Mouse (Mus musculus) fat pad, adult 2 months (tissue): Measurements from ENCODE around the gene Yif1a.

Experiments
- DNase-seq: peaks from one replicate; pipeline ENCODE4 v3.0.0-alpha.2; 2011; ENCODE audit warnings: low read depth, low spot score; ENCODE audit errors: extremely low read depth

The Yif1a gene

DNA sequence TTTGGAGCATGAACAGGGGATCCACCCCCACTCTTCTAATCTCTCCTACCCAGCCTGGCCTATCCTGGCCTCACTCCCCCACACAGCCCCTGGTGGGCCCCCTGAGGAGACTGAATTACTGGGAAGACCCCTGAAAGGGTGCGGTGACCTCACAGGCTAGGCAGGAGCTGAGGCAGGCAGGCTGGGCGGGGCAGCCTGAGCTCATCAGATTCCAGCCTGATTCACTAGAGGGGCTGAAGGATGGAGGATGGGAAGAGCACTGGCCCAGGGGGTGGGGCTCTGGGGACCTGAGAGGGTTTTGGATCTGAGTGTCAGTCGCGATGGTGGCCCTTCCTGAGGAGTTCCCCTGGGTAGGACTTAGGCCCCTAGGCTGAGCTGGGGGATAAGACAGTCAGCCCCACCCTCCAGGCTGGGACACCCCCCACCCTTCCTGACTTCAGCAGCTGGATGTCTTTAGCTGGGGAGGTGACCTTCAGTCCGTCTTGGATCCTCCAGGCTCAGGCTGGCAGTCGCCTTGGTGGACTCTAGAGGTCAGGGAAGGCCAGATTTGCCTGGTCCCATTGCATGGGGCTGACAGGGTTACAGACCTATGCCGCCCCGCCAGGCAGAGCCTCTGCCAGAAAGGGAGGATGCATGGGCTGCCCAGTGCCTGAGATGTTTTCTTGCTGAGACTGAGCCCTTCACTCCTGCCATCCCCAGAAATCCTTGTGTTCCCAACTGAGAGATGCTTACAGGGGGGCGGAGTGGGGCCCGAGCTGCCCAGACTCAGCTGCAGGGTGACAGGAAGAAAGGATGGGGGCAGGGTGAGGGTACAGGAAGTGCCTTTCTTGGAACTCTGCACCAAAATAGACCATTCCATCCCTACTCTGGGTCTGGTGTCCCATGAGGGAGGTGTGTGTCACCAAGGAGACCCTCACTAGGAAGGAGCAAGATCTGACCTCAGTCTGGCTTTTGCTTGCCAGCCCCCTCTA, 29.3 kb upstream of the Yif1a start:
- no peak for DNase-seq

DNA sequence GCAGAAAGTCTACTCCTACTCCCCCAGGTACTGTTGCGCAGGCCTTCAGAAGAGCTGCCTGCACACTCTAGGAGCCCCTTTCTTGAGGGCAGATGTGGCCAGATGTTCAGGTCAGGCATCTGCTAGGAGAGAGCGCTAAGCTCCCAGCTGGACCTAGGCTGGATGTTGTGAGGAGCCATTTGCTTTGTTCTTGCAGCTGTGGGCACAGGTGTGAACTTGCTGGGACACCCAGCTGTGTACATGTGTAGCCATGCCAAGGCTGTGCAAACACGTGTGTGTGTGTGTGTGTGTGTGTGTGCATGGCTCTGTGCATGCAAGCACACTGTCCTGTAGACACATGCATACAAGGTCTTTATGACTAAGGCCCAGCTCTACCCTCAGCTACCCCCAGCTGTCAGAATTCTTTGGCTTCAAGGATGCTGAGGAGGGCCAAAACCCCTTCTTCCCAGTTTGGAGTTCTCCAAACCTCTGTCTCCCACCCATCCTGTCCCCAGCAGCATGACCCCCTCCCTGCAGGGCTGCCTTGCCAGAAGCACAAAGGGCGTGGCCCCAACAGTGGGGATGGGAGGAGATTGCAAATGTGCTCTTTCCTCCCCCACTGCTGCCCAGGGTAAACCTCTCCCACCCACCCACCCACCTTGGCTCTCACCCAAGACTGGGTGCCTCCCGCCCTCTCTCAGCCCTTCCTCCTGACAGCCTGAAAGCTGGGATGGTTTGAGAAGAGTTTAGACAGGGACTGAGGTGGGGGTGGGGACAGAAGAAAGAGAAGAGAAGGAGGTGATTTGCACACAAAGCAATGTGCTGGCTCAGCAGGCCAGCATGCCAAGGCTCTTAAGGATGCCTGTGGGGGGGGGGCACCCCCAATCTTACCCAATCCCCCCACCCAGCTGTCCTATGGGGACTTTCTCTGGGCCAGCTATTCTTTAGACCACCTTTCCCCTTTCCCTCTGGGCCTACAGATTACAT, 27.7 kb upstream of the Yif1a start:
- DNase-seq: no peak

DNA sequence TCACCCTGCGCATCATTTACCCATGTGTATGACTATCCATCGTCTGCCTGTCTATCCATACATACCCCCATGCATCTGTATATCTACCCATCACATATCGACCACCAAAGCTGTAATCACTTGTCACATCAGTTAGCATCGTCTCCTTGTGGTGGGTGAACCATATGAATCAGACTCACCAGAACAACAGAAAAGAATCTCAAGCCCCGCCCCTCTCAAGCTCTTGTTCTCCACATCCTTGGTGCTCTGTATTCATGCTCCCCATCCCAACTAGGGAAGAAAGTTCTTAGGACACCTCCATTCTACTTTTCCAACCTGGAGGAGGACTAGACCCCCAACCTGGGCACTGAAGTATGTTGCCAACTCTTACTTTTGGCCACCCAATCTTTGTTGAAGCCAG, 26.3 kb upstream of the Yif1a start:
- DNase-seq: no peak

DNA sequence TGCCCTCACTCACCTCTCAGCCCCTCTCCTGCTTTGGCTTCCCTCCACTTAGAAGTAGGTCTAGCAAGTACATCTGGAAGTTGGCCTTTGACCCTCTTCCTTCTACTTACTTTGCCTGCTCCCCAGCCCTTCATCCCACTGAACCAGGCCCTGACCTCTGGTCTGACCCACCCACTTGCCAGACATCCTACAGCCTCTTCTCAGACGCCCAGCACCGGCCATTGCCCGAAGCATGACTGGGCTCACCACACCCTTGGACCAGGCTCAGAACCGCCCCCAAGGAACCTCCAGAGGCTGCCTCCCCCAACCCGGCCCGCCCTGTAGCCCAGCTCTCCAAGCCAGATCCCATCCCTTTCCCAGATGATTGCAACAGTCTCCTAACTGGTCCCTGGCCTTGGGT, 25.9 kb upstream of the Yif1a start:
- no peak for DNase-seq

DNA sequence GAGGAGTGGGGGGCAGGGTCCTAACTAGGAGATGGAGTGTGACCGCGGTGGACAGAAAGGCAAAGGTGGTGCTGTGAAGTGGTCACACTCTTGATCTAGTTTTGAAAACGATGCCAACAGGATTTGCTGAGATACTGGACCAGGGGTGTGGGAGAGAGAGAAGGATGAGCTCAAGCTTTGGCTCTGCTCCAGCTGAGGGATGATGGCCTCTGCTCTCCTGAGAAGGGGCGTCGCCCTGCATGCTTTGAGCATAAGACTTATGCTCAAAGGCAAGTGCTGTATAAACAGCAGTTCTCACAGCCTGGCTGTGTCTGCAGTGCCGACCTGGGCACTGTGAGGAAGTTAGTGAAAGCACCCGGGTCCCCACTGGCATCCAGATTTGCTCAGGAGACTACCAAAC, 23.2 kb upstream of the Yif1a start:
- DNase-seq: no peak

DNA sequence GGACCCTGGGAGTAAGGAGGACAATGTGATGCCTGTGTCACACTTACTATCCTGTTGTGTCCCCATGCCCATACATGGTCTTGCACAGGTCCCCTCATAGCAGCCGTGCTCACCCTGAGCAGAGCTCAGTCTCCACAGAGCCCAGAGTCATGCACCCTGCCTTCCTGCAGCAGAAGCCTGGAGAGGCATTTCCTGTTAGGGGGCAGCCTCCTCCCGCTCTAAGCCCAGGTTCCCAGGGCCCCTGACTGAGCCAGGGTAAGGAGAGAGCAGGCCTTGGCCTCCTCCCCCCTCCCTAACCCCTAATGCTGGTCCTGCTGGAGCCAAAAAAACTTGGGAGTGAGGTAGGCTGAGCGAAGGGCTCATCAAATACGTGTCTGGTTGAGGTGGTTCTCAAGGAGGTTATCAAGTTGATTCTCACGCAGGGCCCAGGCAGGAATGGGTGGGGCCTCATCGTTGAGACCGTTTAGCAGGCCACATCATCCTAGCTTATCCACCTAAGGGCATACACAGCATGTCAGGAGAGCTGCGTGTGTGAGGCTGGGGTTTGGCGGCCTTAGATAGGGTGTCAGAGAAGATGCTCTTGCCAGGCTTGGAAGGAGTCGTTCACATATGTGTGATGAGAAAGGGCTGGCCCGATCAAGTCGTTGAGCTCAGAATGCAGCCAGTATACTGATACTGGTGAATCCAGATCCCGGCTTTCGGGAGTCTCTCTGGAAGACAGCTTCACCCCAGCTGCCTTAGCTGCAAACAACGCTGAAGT, 21.1 kb upstream of the Yif1a start:
- no peak for DNase-seq

DNA sequence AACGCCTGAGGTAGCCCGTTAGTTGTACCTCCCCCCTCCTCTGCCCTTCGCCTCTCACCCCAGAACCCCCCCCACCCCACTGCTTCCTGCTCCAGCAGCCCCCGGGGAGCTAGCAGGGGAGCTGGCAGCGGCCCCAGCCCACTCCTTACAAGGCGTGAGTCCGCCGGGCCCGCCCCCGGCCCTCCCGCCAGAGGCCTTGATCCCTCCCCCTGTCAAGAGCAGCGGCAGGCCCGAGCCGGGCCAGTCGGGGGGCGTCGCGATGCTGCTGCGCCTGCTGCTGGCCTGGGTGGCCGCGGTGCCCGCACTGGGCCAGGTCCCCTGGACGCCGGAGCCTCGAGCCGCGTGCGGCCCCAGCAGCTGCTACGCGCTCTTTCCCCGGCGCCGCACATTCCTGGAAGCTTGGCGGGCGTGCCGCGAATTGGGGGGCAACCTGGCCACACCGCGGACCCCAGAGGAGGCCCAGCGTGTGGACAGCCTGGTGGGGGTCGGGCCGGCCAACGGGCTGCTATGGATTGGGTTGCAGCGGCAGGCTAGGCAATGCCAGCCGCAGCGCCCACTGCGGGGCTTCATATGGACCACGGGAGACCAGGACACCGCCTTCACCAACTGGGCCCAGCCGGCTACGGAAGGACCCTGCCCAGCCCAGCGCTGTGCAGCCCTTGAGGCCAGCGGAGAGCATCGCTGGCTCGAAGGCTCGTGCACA, 20.3 kb upstream of the Yif1a start, which contains the start of gene Cd248:
Gene Cd248 (plus strand): TSS at position 212 of the 703 bp plus-strand sequence.
- DNase-seq: no peak

DNA sequence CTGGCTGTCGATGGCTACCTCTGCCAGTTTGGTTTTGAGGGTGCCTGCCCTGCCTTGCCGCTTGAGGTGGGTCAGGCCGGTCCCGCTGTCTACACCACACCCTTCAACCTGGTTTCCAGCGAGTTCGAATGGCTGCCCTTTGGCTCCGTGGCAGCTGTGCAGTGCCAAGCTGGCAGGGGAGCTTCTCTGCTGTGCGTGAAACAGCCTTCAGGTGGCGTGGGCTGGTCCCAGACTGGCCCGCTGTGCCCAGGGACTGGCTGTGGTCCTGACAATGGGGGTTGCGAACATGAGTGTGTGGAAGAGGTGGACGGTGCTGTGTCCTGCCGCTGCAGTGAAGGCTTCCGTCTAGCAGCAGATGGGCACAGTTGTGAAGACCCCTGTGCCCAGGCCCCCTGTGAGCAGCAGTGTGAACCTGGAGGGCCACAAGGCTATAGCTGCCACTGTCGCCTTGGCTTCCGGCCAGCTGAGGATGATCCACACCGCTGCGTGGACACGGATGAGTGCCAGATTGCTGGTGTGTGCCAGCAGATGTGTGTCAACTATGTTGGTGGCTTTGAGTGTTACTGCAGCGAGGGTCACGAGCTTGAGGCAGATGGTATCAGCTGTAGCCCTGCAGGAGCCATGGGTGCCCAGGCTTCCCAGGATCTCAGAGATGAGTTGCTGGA, 19.6 kb upstream of the Yif1a start:
- DNase-seq: no peak

DNA sequence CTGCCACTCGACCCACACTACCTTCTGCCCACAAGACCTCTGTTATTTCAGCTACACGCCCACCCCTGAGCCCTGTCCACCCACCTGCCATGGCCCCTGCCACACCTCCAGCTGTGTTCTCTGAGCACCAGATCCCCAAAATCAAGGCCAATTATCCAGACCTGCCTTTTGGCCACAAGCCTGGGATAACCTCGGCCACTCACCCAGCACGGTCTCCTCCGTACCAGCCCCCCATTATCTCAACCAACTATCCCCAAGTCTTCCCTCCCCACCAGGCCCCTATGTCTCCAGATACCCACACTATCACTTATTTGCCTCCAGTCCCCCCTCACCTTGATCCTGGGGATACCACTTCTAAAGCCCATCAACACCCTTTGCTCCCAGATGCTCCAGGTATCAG, 18.9 kb upstream of the Yif1a start:
- DNase-seq: no peak

DNA sequence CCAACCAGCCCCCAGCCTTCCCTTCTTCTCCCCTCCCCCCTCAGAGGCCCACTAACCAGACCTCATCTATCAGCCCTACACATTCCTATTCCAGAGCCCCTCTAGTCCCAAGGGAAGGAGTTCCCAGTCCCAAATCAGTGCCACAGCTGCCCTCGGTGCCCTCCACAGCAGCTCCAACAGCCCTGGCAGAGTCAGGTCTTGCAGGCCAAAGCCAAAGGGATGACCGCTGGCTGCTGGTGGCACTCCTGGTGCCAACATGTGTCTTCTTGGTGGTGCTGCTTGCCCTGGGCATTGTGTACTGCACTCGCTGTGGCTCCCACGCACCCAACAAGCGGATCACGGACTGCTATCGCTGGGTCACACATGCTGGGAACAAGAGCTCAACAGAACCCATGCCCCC, 18.4 kb upstream of the Yif1a start:
- DNase-seq: no peak

DNA sequence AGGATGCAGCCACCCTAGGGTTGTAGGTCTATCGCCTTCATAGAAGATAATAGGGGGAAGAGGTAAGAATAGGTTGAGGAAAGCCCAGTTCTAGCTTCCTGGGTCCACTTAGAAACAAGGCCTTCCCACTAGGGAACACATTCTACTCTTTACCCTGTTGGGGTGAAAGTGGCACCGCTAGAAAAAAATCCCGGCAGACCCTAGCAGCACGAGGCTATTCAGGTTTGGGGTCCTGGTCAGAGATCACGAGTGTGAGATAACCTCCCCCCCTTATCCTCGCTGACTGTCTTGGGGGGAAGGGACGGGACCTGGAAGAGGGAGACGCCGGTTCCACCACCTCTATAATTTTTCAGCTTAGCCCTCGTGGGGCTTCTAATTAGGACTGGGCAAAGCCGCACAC, 17.3 kb upstream of the Yif1a start:
- no peak for DNase-seq

DNA sequence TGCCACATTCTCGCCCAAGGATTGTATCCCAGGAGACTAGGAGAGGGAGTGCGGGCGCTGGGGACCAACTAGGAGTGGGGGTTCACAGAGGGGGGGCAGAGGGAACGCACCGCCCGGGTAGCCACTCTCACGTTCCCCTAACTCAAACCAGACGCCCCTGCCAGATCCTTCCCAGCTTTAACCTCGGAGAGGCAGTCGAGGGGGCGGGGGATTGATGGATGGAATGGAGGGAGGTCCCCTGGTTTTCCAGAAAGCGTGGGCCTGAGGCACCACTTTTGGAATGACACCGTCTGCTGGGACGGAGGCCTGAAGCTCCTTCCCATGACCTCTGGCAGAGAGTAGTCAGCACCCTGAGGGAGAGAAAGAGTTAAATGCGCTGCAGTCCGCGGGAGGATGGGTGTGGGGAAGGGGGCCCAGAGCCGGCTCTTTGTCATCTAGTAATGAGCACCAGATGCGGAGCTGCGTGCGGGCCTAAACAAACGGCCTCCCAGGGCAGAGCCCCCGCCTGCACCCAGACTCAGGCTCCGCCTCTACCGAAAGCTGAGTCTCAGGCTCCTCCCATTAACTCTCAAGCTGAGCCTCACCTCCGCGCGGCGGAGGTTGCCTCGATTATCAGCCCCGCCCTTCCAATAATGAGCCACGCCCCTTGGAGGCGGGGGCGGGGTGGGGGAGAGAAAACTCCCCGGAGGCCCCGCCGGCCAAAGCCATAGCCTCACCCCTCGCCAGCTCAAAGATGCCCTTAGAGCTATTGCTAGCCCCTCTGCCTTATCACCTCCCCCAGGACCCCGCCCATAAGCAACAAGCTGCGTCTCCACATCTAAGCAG, 16.6 kb upstream of the Yif1a start:
- no peak for DNase-seq

DNA sequence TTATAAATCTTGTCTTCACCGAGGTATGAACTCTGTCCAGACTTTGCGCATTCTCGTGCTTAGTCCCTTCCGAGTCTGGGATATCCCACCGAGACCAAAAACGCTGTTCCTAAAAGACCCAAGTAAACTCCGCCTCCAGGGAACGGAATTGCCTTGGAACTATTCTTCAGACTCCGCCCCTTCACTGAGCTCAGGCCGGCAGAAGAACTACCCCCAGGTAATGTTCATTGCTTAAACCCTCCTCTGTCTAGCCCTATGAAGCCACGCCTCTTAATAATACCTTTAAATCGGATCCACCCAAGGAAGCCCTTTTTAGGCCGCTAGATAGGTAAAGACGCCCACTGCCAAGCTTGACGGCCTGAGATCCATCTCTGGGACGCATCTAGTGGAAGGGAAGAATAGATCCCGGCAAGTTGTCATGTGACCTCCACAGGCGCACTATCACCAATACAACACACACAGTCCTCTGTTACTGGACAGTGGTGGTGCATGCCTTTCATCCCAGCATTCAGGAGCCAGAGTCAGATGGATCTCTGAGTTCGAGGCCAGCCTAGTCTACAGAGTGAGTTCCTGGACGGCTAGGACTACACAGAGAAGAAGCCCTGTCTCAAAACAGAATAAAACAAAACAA, 15.8 kb upstream of the Yif1a start:
- DNase-seq: peak; percentile 43

DNA sequence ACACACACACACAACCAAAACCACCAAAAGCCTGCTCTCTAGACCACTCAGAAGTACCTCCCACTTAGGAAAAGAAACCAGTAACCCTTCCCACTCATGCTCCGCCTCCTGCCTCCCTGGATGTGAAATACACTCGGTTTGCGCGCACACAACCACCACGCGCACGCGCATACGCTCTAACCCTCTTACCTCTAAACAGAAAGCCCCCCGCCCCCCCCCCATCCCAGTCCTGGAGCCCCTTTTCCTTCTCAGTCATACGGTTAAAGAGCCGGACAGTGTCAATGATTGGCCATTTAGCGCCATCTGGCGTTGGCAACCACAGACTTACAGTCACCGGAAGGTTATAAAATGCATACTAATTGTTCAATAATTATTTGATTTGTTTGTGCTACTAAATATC, 15.3 kb upstream of the Yif1a start:
- no peak for DNase-seq

DNA sequence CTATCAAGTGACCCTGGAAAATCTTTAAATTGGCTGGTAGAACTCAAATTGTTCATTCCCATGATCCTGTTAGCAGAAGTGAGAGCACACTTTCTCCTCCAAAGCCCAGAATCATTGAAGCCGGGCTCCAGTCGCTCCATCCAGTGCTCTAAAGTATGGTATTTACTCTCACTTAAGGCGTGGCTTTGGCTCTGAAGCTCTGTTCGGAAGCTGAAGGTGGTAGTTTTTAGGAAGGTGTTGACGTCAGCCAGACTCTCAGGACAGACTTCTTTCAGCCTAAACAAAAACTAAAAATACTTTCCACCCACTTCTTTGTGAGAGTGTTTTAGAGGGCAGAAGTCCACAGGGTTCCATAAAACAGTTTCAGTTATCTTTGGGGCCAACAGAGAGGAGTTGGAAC, 14.8 kb upstream of the Yif1a start:
- no peak for DNase-seq

DNA sequence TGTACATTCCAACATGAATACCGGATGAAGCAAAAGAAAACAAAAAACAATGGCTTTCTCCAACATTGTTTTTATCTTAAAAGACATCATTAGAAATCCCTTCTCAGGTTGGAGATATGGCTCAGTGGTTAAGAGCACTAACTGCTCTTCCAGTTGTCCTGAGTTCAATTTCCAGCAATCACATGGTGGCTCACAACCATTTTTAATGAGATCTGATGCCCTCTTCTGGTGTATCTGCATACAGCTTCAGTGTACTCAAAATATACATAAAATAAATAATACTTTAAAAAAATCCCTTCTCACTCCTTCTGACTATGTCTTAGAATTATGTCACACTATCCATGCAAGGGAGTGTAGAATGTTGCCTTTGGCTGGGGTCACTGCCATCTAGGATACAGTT, 9.1 kb upstream of the Yif1a start:
- no peak for DNase-seq

DNA sequence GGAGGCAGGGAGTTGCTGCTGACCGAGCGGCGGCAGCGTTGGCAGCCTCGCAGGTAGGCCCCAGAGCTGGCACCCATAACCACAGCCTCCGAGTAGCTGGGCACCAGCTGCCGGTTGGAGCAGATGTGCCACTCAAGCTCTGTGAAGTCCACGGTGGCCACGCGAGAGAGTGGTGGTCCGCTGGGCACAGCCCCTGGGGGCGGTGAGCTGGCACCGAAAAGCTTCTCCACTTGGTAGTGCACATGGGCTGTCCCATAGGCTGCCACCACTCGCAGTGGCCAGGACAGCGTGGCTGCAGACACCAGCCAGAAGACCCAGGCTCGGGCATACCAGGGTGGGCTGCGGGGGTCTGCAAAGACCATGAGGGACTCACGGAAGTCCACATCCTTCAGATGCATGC, 6.3 kb upstream of the Yif1a start:
- no peak for DNase-seq

DNA sequence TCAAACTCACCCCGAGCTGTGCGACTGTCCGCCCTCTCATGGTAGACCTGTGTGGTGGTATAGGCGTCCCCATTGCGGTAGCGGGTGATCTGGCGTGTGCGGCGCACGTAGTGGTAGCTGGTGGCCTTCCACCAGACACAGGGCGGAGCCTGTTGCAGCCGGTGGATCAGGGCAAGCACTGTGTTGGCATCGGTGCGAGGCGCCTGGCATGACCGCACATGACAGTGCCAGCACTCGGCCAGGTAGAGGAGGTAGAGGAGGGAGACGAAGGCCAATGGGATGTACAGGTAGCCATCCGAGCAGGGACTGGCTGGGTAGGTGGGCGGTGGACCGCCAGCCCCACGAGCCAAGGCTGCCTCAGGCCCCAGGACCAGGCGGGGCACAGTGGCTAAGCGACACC, 5.7 kb upstream of the Yif1a start:
- DNase-seq: no peak
